Mouse (Mus musculus): ENCODE measurements around the gene Mrpl1.

The Mrpl1 gene

GRCm38 (mm10) chr5:96308645-96309044, 99.4 kb downstream of the Mrpl1 start:
- no peak for DNase-seq (ENCODE audit: low read depth, low spot score)

- DNase-seq (ENCODE audit: low read depth, low spot score), result no peak
Observed at GRCm38 (mm10) chr5:96309566-96309965, 100.3 kb downstream of the Mrpl1 start.

- no peak for DNase-seq (ENCODE audit: low read depth, low spot score)
Observed at GRCm38 (mm10) chr5:96311677-96312076, 102.4 kb downstream of the Mrpl1 start.

All from A20 (cell line).